Mouse (Mus musculus): ENCODE results near the gene Lsamp.

Lsamp gene

GRCm38 (mm10) chr16:41478694-41479093, 1494.5 kb downstream of the Lsamp start:
- no peak for ATAC-seq (ENCODE audit: insufficient number of reproducible peaks, low FRiP score, low TSS enrichment)

GRCm38 (mm10) chr16:41481832-41482231, 1497.7 kb downstream of the Lsamp start:
- ATAC-seq (ENCODE audit: insufficient number of reproducible peaks, low FRiP score, low TSS enrichment) = no peak

GRCm38 (mm10) chr16:41510915-41511552, 1526.9 kb downstream of the Lsamp start:
- 0 out of 2 replicates have a peak, but pooled peaks have one; percentile 15 for ATAC-seq (ENCODE audit: insufficient number of reproducible peaks, low FRiP score, low TSS enrichment)

DNA sequence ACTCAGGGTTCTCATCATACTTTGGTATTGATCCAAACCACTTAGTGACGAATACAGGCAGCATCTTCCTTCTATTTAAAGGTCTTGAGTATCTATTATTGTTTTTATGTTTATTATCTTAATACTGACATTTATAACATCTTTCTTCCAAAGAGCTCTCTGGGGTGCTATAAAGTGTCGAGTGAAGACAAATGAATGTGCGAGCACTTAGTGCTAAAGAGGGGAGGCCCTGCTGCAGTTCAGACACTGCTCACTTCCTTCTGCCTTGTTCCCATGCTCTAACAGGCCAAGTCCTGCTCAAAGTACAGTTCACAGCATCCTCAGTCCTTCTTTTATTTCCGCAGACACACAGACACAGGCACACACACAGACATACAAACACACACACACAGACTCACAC, 1537.4 kb downstream of the Lsamp start:
- no peak for ATAC-seq (ENCODE audit: insufficient number of reproducible peaks, low FRiP score, low TSS enrichment)

DNA sequence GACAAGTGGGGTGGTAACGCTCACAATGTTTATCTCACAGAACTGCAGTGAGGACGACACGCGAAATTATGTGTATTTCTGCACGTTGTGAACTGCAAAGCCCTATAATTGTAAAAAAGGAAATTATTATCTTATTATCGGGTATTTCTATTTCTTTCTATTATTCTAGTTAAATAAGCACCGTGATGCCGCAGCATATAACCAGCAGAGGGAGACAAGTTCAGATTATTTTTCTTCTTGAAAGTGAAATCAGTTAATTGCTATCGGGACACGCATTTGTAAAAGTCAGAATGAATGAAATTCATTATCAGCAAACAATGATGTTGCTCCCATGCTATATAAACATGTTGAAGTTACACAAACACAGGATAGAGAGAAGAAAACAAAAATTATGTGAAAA, 1540.1 kb downstream of the Lsamp start:
- no peak for ATAC-seq (ENCODE audit: insufficient number of reproducible peaks, low FRiP score, low TSS enrichment)

- peak; percentile 70 for ATAC-seq (ENCODE audit: insufficient number of reproducible peaks, low FRiP score, low TSS enrichment)
Measured at GRCm38 (mm10) chr16:41532661-41533551, 1548.7 kb downstream of the Lsamp start.

DNA sequence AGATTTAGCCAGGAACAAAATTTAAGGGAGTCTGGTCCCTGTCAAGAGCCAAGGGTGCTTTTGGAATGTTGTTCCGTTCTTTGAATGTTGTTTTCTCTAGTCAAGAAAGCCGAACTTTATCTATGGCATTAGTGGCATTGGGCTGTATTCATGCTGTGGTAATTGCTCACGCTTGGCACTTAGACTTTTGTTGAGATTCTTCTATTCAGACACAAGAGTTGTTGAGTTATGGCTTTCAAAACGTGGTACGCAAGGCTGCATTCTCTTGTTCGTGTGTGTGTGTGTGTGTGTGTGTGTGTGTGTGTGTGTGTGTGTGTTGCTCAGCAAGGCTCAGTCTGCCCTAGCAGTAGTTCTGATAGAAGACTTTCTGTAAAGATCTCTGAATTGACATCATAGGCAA, 1549.5 kb downstream of the Lsamp start:
- no peak for ATAC-seq (ENCODE audit: insufficient number of reproducible peaks, low FRiP score, low TSS enrichment)

DNA sequence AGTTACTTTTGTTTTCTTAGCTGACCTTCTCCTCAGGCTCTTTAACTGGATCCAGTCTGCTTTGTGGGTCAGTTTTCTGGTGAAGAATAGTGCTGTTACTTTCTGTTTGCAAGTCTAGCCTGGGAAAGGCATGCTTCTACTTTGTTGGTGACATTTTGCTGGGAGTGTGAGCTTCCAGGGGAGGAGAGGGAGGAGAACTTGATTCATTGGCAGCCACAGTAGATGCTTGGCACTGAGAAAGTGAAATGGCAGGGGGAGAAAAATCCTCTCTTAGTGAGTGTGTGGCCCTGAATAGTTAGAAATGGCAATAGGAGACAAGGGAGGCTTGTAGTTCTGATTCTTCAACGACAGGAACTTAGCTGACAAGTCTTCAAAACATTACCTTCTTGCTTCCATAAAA, 1551.6 kb downstream of the Lsamp start:
- no peak for ATAC-seq (ENCODE audit: insufficient number of reproducible peaks, low FRiP score, low TSS enrichment)

DNA sequence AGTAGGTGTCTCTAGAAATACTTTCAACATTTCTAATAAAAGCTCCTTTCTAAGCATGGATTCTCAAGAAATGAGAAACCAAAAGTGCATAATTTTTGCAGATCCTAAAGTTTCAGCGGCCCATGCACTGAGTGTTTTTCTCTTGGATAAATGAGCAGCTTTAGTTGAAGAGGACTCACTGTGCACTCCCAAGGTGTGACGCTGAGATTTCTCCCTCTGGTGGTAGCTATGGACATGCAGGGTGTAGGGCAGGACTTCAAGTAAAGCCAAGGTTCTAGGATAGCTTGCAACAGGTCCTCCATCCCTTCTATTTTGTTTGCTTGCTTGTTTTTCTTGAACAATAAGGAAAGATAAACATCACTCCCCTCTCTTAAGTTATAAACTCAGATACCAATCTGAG, 1558.5 kb downstream of the Lsamp start:
- ATAC-seq (ENCODE audit: insufficient number of reproducible peaks, low FRiP score, low TSS enrichment) = no peak

DNA sequence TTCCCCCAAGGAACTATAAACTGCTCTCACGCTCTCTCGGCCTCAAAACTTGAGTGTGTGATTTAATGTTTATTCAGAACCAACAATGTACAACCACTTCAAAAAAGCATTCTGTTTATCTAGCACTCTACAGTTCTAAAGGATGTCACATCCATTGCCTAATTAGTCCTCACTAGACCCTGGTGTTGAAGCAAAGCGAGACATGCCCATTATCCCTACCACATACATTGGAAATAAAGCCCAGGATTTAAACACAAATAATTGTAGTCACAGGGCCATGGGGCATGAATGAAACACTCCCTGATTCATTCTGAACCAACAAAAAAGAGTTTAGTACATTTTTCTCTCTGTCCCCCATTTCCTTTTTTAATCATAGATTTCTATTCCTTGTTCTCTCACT, 1567.0 kb downstream of the Lsamp start:
- ATAC-seq (ENCODE audit: insufficient number of reproducible peaks, low FRiP score, low TSS enrichment) = no peak

- peak; percentile 26; the same call in 1 of the 2 replicates for ATAC-seq (ENCODE audit: insufficient number of reproducible peaks, low FRiP score, low TSS enrichment)
Measured at GRCm38 (mm10) chr16:41551851-41552262, 1567.7 kb downstream of the Lsamp start.

- peak; percentile 76 for ATAC-seq (ENCODE audit: insufficient number of reproducible peaks, low FRiP score, low TSS enrichment)
Measured at GRCm38 (mm10) chr16:41557104-41557503, 1572.9 kb downstream of the Lsamp start.

- ATAC-seq (ENCODE audit: insufficient number of reproducible peaks, low FRiP score, low TSS enrichment) = no peak
Measured at GRCm38 (mm10) chr16:41565233-41565632, 1581.1 kb downstream of the Lsamp start.

DNA sequence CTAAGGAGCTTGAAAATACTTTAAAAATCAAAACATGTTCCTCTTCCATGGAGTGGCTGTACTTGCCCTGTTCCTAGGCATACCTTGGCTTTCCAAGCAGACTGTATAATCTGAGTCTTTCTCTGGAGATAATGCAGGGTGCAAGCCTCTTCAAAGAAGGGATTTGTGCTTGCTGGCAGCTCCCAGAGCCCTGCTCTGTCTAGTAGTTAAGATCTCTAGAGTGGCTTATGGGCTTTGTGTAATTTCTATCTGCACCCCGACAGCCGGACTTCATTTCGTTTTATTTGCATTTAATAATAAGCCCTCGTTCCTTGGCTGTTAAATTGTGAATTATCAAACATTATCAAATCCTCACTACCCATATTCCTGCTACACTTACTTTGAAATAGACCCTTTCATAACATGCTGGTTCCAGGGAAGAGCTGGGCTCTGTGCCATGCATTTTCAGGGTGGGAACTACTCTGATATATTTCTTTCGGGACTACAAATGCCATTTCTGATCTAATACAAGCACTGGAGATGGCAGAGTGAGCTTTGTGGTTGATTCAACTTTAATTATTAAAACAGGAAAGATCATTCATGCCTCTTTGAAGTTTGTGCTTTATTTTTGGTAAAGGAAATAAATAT, 1604.6 kb downstream of the Lsamp start:
- no peak for ATAC-seq (ENCODE audit: insufficient number of reproducible peaks, low FRiP score, low TSS enrichment)

- no peak for ATAC-seq (ENCODE audit: insufficient number of reproducible peaks, low FRiP score, low TSS enrichment)
Measured at GRCm38 (mm10) chr16:41612229-41612628, 1628.1 kb downstream of the Lsamp start.

DNA sequence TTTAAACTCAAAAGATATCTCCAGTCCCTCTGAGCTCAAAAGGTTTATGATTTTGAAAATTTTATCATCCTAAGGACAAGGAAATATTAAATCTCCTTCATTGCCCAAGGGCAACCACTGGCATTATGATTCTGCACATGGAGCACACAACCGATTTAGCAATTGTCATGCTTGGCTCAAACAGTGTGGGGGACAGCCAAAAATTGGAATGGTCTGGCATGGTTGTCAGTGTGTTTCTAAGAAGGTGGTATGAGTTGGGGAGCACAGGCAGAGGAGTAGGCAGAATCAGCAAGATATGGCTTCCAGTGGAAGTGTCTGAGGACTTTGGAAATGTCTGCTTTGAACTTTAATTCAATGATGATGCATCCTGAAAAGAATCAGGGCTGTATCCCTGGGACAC, 1639.7 kb downstream of the Lsamp start:
- no peak for ATAC-seq (ENCODE audit: insufficient number of reproducible peaks, low FRiP score, low TSS enrichment)

- ATAC-seq (ENCODE audit: insufficient number of reproducible peaks, low FRiP score, low TSS enrichment) = no peak
Measured at GRCm38 (mm10) chr16:41633898-41634297, 1649.7 kb downstream of the Lsamp start.

DNA sequence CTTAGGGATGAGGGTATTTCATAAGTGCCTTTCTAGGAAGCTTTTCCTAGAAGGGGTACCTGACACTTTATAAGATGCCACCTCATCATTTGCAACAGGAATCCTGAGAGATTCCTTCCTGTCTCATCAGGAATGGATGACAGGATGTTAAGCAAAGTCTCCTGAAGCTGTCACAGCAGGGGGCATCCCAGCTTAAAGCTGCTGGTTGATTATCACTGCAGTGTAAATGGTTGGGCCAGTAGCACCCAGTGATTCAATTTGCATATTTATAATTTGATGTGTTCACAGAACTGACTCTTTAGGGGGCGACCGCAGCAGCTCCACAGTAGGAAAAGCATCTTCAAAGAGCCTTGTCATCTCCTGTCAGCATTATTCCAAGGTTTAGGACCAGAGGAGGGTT, 1656.7 kb downstream of the Lsamp start:
- no peak for ATAC-seq (ENCODE audit: insufficient number of reproducible peaks, low FRiP score, low TSS enrichment)

DNA sequence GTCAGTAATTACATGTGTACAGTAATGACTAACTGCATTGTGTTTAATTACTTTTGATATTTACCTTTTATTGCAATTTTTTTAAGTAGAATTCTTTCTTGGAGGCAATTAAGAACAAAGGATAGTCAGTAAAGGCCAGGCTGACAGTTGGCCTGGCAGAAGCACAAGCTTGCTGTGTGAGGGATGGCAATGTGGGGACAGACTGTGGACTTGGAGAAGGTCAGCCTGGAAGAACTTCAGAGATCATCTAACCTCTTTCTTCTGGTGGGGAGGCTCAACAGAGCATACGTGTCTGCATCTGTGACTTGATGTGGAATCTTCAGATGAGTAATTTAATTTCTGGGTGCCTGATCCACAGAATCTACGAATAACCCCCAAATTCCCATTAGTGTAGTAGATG, 1669.1 kb downstream of the Lsamp start:
- ATAC-seq (ENCODE audit: insufficient number of reproducible peaks, low FRiP score, low TSS enrichment) = peak; percentile 92

- ATAC-seq (ENCODE audit: insufficient number of reproducible peaks, low FRiP score, low TSS enrichment) = peak; percentile 86
Measured at GRCm38 (mm10) chr16:41674316-41675038, 1690.3 kb downstream of the Lsamp start.

GRCm38 (mm10) chr16:41675774-41676173, 1691.6 kb downstream of the Lsamp start:
- ATAC-seq (ENCODE audit: insufficient number of reproducible peaks, low FRiP score, low TSS enrichment) = peak; percentile 56; the same call in 1 of the 2 replicates
